Mouse (Mus musculus) heart, embryonic 12.5 days (tissue): Measurements from ENCODE around the gene Disc1. TPM values are rescaled to one million over a fixed set of nuclear protein-coding genes. Genes with fewer than 3 reads are reported as not detected.

ENCODE experiments used
- ATAC-seq: fragments of 200-750 bp; cut with Nextera tagmentation; 2 replicates; pipeline ENCODE4 v1.8.0; 2017; ENCODE audit warnings: moderate TSS enrichment, moderate library complexity; ENCODE audit not compliant: insufficient number of reproducible peaks, low FRiP score
- H3K27ac ChIP-seq: fragments of 300-500 bp; sonication (generic); 2 replicates; pipeline ENCODE4 v1.5.1; 2016; ENCODE audit warnings: mild to moderate bottlenecking, moderate library complexity; ENCODE audit not compliant: poor library complexity, severe bottlenecking
- H3K27me3 ChIP-seq: fragments of 300-500 bp; sonication (generic); replicated peaks from 2 replicates; pipeline ENCODE4 v1.6.1; 2016; ENCODE audit warnings: mild to moderate bottlenecking, moderate library complexity
- H3K36me3 ChIP-seq: fragments of 300-500 bp; sonication (generic); 2 replicates; pipeline ENCODE4 v1.6.1; 2016; ENCODE audit warnings: mild to moderate bottlenecking, moderate library complexity
- H3K4me1 ChIP-seq: fragments of 300-500 bp; sonication (generic); replicated peaks from 2 replicates; pipeline ENCODE4 v1.6.1; 2016; ENCODE audit warnings: mild to moderate bottlenecking
- H3K4me2 ChIP-seq: fragments of 300-500 bp; sonication (generic); 2 replicates; pipeline ENCODE4 v1.6.1; 2016; ENCODE audit warnings: mild to moderate bottlenecking, moderate library complexity
- H3K4me3 ChIP-seq: fragments of 300-500 bp; sonication (generic); 2 replicates; pipeline ENCODE4 v1.5.1; 2016; ENCODE audit warnings: mild to moderate bottlenecking
- H3K9ac ChIP-seq: fragments of 300-500 bp; sonication (generic); 2 replicates; pipeline ENCODE4 v1.6.1; 2016; ENCODE audit warnings: mild to moderate bottlenecking, moderate library complexity
- H3K9me3 ChIP-seq: fragments of 300-500 bp; sonication (generic); replicated peaks from 2 replicates; pipeline ENCODE4 v1.6.1; 2016; ENCODE audit warnings: mild to moderate bottlenecking, moderate library complexity
- WGBS: fragments of 180-500 bp; shearing (Covaris S2); methylation state at CpG from one replicate; pipeline ENCODE4 v1.1.7; 2016; 5-methylcytosine and 5-hydroxymethylcytosine counted together
- polyA plus RNA-seq: library from polyadenylated mRNA; unstranded; fragments of >200 nt; fragmentation: Nextera tagmentation; extraction: Ambion mirVana; gene quantifications from 2 replicates; pipeline ENCODE4 v1.2.1, GENCODE M21; 2016

Disc1 gene
- polyA plus RNA-seq, 1 experiment from 2014 or later: 2.3 TPM

GRCm38 (mm10) chr8:125163906-125164305 is 109.9 kb downstream of the Disc1 start:
- no peak for ATAC-seq
- no peaks in the 10 kb centered on the region for H3K36me3 ChIP-seq
- H3K9me3 ChIP-seq: no peaks in the 10 kb centered on the region
- H3K9ac ChIP-seq: no peak overlapping the region
- no peak overlapping the region for H3K4me3 ChIP-seq
- no peaks in the 10 kb centered on the region for H3K4me1 ChIP-seq
- 80% methylated on average over 6 of the region's 6 CpGs for WGBS
- no peaks in the 10 kb centered on the region for H3K27me3 ChIP-seq
- H3K4me2 ChIP-seq: no peak overlapping the region
- H3K27ac ChIP-seq: no peak overlapping the region

- H3K27ac ChIP-seq: no peak overlapping the region
- no peaks in the 10 kb centered on the region for H3K27me3 ChIP-seq
- no peaks in the 10 kb centered on the region for H3K4me1 ChIP-seq
- no peaks in the 10 kb centered on the region for H3K36me3 ChIP-seq
- H3K9ac ChIP-seq: no peak overlapping the region
- H3K4me2 ChIP-seq: no peak overlapping the region
- 0 out of 2 replicates have a peak, but pooled peaks have one; percentile 11 for ATAC-seq
- no peaks in the 10 kb centered on the region for H3K9me3 ChIP-seq
- no peak overlapping the region for H3K4me3 ChIP-seq
- WGBS: 69% methylated on average over 11 of the region's 11 CpGs
Measured at GRCm38 (mm10) chr8:125165505-125166446, 111.8 kb downstream of the Disc1 start.

- ATAC-seq: no peak
- no peaks in the 10 kb centered on the region for H3K27me3 ChIP-seq
- no peaks in the 10 kb centered on the region for H3K4me1 ChIP-seq
- no peak overlapping the region for H3K4me3 ChIP-seq
- H3K9me3 ChIP-seq: no peaks in the 10 kb centered on the region
- H3K4me2 ChIP-seq: no peak overlapping the region
- no peak overlapping the region for H3K9ac ChIP-seq
- WGBS: 90% methylated on average over 6 of the region's 6 CpGs
- no peak overlapping the region for H3K27ac ChIP-seq
- no peaks in the 10 kb centered on the region for H3K36me3 ChIP-seq
Measured at GRCm38 (mm10) chr8:125166545-125166944, 112.5 kb downstream of the Disc1 start.

GRCm38 (mm10) chr8:125166988-125167387 is 113.0 kb downstream of the Disc1 start:
- 87% methylated on average over 9 of the region's 9 CpGs for WGBS
- Histone ChIP-seq H3K9me3 (no peaks in the 10 kb centered on the region), H3K4me1 (no peaks in the 10 kb centered on the region), H3K36me3 (no peaks in the 10 kb centered on the region), H3K27ac (no peak overlapping the region), H3K27me3 (no peaks in the 10 kb centered on the region), H3K4me2 (no peak overlapping the region), H3K4me3 (no peak overlapping the region), H3K9ac (no peak overlapping the region)
- ATAC-seq: no peak

GRCm38 (mm10) chr8:125169628-125170027 is 115.6 kb downstream of the Disc1 start:
- no peak overlapping the region for H3K4me2 ChIP-seq
- no peaks in the 10 kb centered on the region for H3K36me3 ChIP-seq
- 60% methylated on average over 3 of the region's 3 CpGs for WGBS
- H3K9ac ChIP-seq: no peak overlapping the region
- no peak for ATAC-seq
- H3K9me3 ChIP-seq: no peaks in the 10 kb centered on the region
- peaks cover 10% of the 10 kb centered on the region for H3K4me1 ChIP-seq
- H3K27ac ChIP-seq: no peak overlapping the region
- no peaks in the 10 kb centered on the region for H3K27me3 ChIP-seq
- H3K4me3 ChIP-seq: no peak overlapping the region

GRCm38 (mm10) chr8:125171531-125171930 is 117.5 kb downstream of the Disc1 start:
- Histone ChIP-seq H3K9me3 (no peaks in the 10 kb centered on the region), H3K4me2 (no peak overlapping the region), H3K36me3 (no peaks in the 10 kb centered on the region), H3K9ac (no peak overlapping the region), H3K27me3 (no peaks in the 10 kb centered on the region), H3K27ac (no peak overlapping the region), H3K4me1 (peaks cover 19% of the 10 kb centered on the region), H3K4me3 (no peak overlapping the region)
- WGBS: 74% methylated on average over 2 of the region's 2 CpGs
- ATAC-seq: no peak

- 41% methylated on average over 7 of the region's 7 CpGs for WGBS
Measured at GRCm38 (mm10) chr8:125174237-125174636, 120.2 kb downstream of the Disc1 start.

GRCm38 (mm10) chr8:125174851-125175250 is 120.9 kb downstream of the Disc1 start:
- no peaks in the 10 kb centered on the region for H3K9me3 ChIP-seq
- no peak overlapping the region for H3K9ac ChIP-seq
- WGBS: 15% methylated on average over 4 of the region's 4 CpGs

More at GRCm38 (mm10) chr8:125174237-125174636, 120.2 kb downstream of the Disc1 start:
- Histone ChIP-seq H3K4me2 (peak overlapping the region; percentile 29; the same call in 1 of the 2 replicates), H3K9me3 (no peaks in the 10 kb centered on the region), H3K9ac (peak overlapping the region; percentile 22; the same call in 1 of the 2 replicates), H3K36me3 (0 out of 2 replicates have a peak, but pooled peaks cover 2% of the 10 kb centered on the region), H3K27ac (peak overlapping the region; percentile 84), H3K4me3 (no peak overlapping the region), H3K4me1 (peaks cover 19% of the 10 kb centered on the region), H3K27me3 (no peaks in the 10 kb centered on the region)
- ATAC-seq: no peak

GRCm38 (mm10) chr8:125175661-125176060 is 121.7 kb downstream of the Disc1 start:
- Histone ChIP-seq H3K27me3 (no peaks in the 10 kb centered on the region), H3K36me3 (0 out of 2 replicates have a peak, but pooled peaks cover 2% of the 10 kb centered on the region), H3K27ac (peak overlapping the region; percentile 84), H3K4me1 (peaks cover 19% of the 10 kb centered on the region), H3K4me3 (no peak overlapping the region), H3K4me2 (no peak overlapping the region), H3K9me3 (no peaks in the 10 kb centered on the region), H3K9ac (no peak overlapping the region)
- no peak for ATAC-seq
- 71% methylated on average over 4 of the region's 4 CpGs for WGBS

More at GRCm38 (mm10) chr8:125174851-125175250, 120.9 kb downstream of the Disc1 start:
- Histone ChIP-seq H3K27me3 (no peaks in the 10 kb centered on the region), H3K4me3 (no peak overlapping the region), H3K4me1 (peaks cover 19% of the 10 kb centered on the region), H3K36me3 (0 out of 2 replicates have a peak, but pooled peaks cover 2% of the 10 kb centered on the region), H3K4me2 (no peak overlapping the region), H3K27ac (peak overlapping the region; percentile 84)
- ATAC-seq: peak; percentile 80

- Histone ChIP-seq H3K27ac (no peak overlapping the region), H3K9me3 (no peaks in the 10 kb centered on the region), H3K4me1 (peaks cover 19% of the 10 kb centered on the region), H3K36me3 (0 out of 2 replicates have a peak, but pooled peaks cover 2% of the 10 kb centered on the region), H3K4me2 (no peak overlapping the region), H3K27me3 (no peaks in the 10 kb centered on the region), H3K4me3 (no peak overlapping the region), H3K9ac (no peak overlapping the region)
- no peak for ATAC-seq
- WGBS: 79% methylated on average over 6 of the region's 6 CpGs
Measured at GRCm38 (mm10) chr8:125177091-125177490, 123.1 kb downstream of the Disc1 start.

GRCm38 (mm10) chr8:125177958-125178357 is 124.0 kb downstream of the Disc1 start:
- Histone ChIP-seq H3K36me3 (0 out of 2 replicates have a peak, but pooled peaks cover 2% of the 10 kb centered on the region), H3K4me1 (peaks cover 19% of the 10 kb centered on the region), H3K4me2 (no peak overlapping the region), H3K27ac (no peak overlapping the region), H3K27me3 (no peaks in the 10 kb centered on the region), H3K9me3 (no peaks in the 10 kb centered on the region), H3K9ac (no peak overlapping the region), H3K4me3 (no peak overlapping the region)
- ATAC-seq: no peak
- 65% methylated on average over 8 of the region's 8 CpGs for WGBS
